Mouse (Mus musculus) brain, embryonic 14.5 days (tissue): Measurements from ENCODE around the gene Ccr2.

Source experiments
- CTCF ChIP-seq: fragments of 200-500 bp; IDR thresholded peaks from 2 replicates; pipeline ENCODE4 v1.5.1; 2012; ENCODE audit warnings: inconsistent platforms, mild to moderate bottlenecking, moderate library complexity, borderline replicate concordance; ENCODE audit not compliant: insufficient read depth, insufficient read length; ENCODE audit errors: extremely low read depth
- POLR2A ChIP-seq: fragments of 200-500 bp; IDR thresholded peaks from 2 replicates; pipeline ENCODE4 v1.6.1; 2012; ENCODE audit warnings: mild to moderate bottlenecking, inconsistent platforms, borderline replicate concordance; ENCODE audit not compliant: poor library complexity, insufficient read depth, insufficient read length, severe bottlenecking; ENCODE audit errors: extremely low read depth

DNA sequence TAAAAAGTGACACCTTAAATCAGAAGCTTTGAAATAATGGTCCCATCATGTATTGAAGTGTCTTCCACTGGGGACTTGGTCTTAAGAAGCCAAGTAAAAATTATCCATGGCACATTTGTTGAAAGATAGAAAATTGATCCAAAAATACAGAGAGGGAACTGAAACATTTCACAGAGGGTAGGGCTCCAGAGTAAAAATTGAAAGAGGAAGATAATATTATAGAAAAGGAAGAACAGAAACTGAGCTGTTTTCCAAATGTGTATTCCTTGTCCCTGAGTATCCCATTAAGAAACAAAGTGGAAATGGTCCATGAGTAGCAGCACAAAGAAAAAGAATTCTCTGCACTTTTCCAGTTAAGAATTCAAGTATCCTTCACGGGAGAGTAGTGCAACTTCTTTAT lies 11.3 kb upstream of the Ccr2 start:
- no peak for TF ChIP-seq POLR2A
- TF ChIP-seq CTCF = no peak
